Comparison of ENCODE assay signal across 8 mouse cellular contexts in genomic region chr12:116648584-116649206, GRCm38 (mm10).
DNase-seq lines count a peak whose midpoint lies in the region; ATAC-seq lines count a peak whose summit lies in the region.
"Had no signal": no experiment of that assay in that cellular context is flagged by ENCODE, and none has a peak within 500 bp of the region (broad histone marks: within the 10 kb centered on the region; RNA-seq: fewer than 3 reads in every experiment).

No protein-coding gene starts in this region.

- H3K4me3 ChIP-seq in hindbrain, embryonic 13.5 days = no peak overlapping the region
- no peak overlapping the region for H3K4me3 ChIP-seq in limb, embryonic 12.5 days (replicated peaks)
- H3K4me3 ChIP-seq in neural tube, embryonic 15.5 days (replicated peaks) = no peak overlapping the region
- H3K4me3 ChIP-seq: heart, embryonic 13.5 days had no signal

- 72% methylated on average over 4 of the region's 4 CpGs for WGBS in hindbrain, embryonic 13.5 days
- WGBS in limb, embryonic 12.5 days = 67% methylated on average over 4 of the region's 4 CpGs
- WGBS in neural tube, embryonic 15.5 days = 65% methylated on average over 4 of the region's 4 CpGs

- no peak overlapping the region for H3K4me2 ChIP-seq in hindbrain, embryonic 13.5 days
- H3K4me2 ChIP-seq in limb, embryonic 12.5 days = no peak overlapping the region
- no peak overlapping the region for H3K4me2 ChIP-seq in neural tube, embryonic 15.5 days
- H3K4me2 ChIP-seq: heart, embryonic 13.5 days had no signal

- H3K9me3 ChIP-seq in hindbrain, embryonic 13.5 days = no peaks in the 10 kb centered on the region
- H3K9me3 ChIP-seq in limb, embryonic 12.5 days = no peaks in the 10 kb centered on the region
- no peaks in the 10 kb centered on the region for H3K9me3 ChIP-seq in neural tube, embryonic 15.5 days (replicated peaks)
- H3K9me3 ChIP-seq: heart, embryonic 13.5 days had no signal

- peak; percentile 50 for DNase-seq in A20 (ENCODE audit: low read depth, low spot score)
- peak; percentile 70 for DNase-seq in ES-CJ7 (ENCODE audit: low read depth, low spot score)
- DNase-seq in embryo, embryonic 10 days (ENCODE audit: low spot score) = peak; percentile 65

- H3K27me3 ChIP-seq in hindbrain, embryonic 13.5 days = no peaks in the 10 kb centered on the region
- H3K27me3 ChIP-seq in limb, embryonic 12.5 days = peaks cover 8% of the 10 kb centered on the region; the same call in 1 of the 2 replicates
- H3K27me3 ChIP-seq in neural tube, embryonic 15.5 days (replicated peaks) = no peaks in the 10 kb centered on the region

- H3K4me1 ChIP-seq in hindbrain, embryonic 13.5 days (replicated peaks) = no peaks in the 10 kb centered on the region
- H3K4me1 ChIP-seq in limb, embryonic 12.5 days (replicated peaks) = no peaks in the 10 kb centered on the region
- H3K4me1 ChIP-seq in neural tube, embryonic 15.5 days = peaks cover 4% of the 10 kb centered on the region; the same call in 1 of the 2 replicates
- H3K4me1 ChIP-seq: heart, embryonic 13.5 days had no signal

- H3K27ac ChIP-seq in hindbrain, embryonic 13.5 days = no peak overlapping the region
- H3K27ac ChIP-seq in limb, embryonic 12.5 days = no peak overlapping the region
- no peak overlapping the region; the same call in 1 of the 2 replicates for H3K27ac ChIP-seq in neural tube, embryonic 15.5 days (replicated peaks)
- H3K27ac ChIP-seq: heart, embryonic 13.5 days had no signal

- no peaks in the 10 kb centered on the region for H3K36me3 ChIP-seq in hindbrain, embryonic 13.5 days
- H3K36me3 ChIP-seq in limb, embryonic 12.5 days = no peaks in the 10 kb centered on the region
- no peaks in the 10 kb centered on the region for H3K36me3 ChIP-seq in neural tube, embryonic 15.5 days
- H3K36me3 ChIP-seq: heart, embryonic 13.5 days had no signal

- H3K9ac ChIP-seq in hindbrain, embryonic 13.5 days = no peak overlapping the region
- H3K9ac ChIP-seq in limb, embryonic 12.5 days (replicated peaks) = no peak overlapping the region
- H3K9ac ChIP-seq in neural tube, embryonic 15.5 days (replicated peaks) = no peak overlapping the region
- H3K9ac ChIP-seq: heart, embryonic 13.5 days had no signal

- peak; percentile 71 for ATAC-seq in hindbrain, embryonic 13.5 days (ENCODE audit: low FRiP score)
- peak; percentile 40 for ATAC-seq in limb, embryonic 12.5 days (ENCODE audit: insufficient number of reproducible peaks, insufficient read depth, low FRiP score, low TSS enrichment, low read depth)
- ATAC-seq in neural tube, embryonic 15.5 days (ENCODE audit: low FRiP score) = peak; percentile 70
- no peak for ATAC-seq in inflammation-experienced regulatory T-cells, adult 6 months
